8 mouse cellular contexts compared by ENCODE assay signal in the genomic region with DNA sequence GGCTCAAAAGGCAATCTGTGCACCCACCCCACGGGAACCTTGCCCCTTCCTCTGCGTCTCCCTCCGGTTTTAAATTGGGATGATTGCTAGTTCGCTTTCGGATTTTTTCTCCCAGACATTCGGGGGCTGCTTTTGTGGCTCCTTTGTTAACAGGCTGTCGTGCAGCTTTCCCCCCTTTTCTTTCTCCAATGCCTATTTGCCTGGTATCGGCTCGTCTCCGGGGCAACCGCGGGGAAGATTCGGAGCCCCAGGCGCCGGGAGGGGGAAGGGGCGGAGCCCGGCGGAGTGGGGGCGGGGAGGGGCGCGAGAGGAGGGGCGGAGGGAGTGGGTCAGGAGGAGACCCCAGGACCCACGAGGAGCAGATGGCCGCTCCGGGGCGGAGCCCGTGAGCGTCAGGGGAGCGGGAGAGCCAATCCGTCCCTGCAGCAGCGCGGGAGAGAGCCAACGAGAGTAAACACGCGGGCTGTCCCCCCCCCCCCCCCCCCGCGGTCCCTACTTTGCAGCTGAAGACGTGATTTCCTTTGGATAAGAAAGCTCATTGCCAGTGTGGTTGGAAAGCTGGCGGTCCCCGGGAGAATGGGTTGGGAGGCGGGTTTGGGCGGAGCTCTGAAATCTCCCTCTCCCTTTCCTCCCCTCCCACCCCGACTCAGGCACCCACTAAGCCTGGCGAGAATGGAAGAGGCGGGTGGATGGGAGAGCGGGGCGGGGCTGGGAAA. TPM values are rescaled to one million over a fixed set of nuclear protein-coding genes. Genes with fewer than 3 reads are reported as not detected.
DNase-seq lines count a peak whose midpoint lies in the region; ATAC-seq and TF ChIP-seq lines count a peak whose summit lies in the region.

No protein-coding gene starts in this region.

- 0 out of 2 replicates have a peak, but pooled peaks have one; percentile 30 for TF ChIP-seq EP300 in lung, postnatal 0 days (IDR thresholded peaks at IDR 0.05)

- H3K4me3 ChIP-seq in hindbrain, embryonic 12.5 days = peak overlapping the region; percentile 99
- peak overlapping the region; percentile 76 for H3K4me3 ChIP-seq in lung, postnatal 0 days (ENCODE audit: low read depth, low read length)

- H3K27me3 ChIP-seq in hindbrain, embryonic 12.5 days = no peaks in the 10 kb centered on the region
- H3K27me3 ChIP-seq in lung, postnatal 0 days (replicated peaks; ENCODE audit: insufficient read depth, low read length) = no peaks in the 10 kb centered on the region

- no peaks in the 10 kb centered on the region for H3K4me1 ChIP-seq in hindbrain, embryonic 12.5 days
- H3K4me1 ChIP-seq in lung, postnatal 0 days (ENCODE audit: insufficient read depth, low read depth, low read length) = no peaks in the 10 kb centered on the region

- peak overlapping the region; percentile 100 for H3K9ac ChIP-seq in hindbrain, embryonic 12.5 days
- H3K9ac ChIP-seq in lung, postnatal 0 days (replicated peaks; ENCODE audit: low read depth) = peak overlapping the region; percentile 50

- ATAC-seq in hindbrain, embryonic 12.5 days (ENCODE audit: low FRiP score) = peak; percentile 94
- peak; percentile 79 for ATAC-seq in lung, postnatal 0 days

- H3K36me3 ChIP-seq in hindbrain, embryonic 12.5 days = peaks cover 8% of the 10 kb centered on the region
- no peaks in the 10 kb centered on the region for H3K36me3 ChIP-seq in lung, postnatal 0 days (ENCODE audit: insufficient read depth, low read length)

- H3K9me3 ChIP-seq in hindbrain, embryonic 12.5 days (replicated peaks) = no peaks in the 10 kb centered on the region
- H3K9me3 ChIP-seq in lung, postnatal 0 days (ENCODE audit: low read length) = no peaks in the 10 kb centered on the region

- H3K4me2 ChIP-seq in hindbrain, embryonic 12.5 days (replicated peaks) = peak overlapping the region; percentile 67
- peak overlapping the region; percentile 83 for H3K4me2 ChIP-seq in lung, postnatal 0 days (replicated peaks; ENCODE audit: low read depth, low read length)

- peak overlapping the region; percentile 100 for H3K27ac ChIP-seq in hindbrain, embryonic 12.5 days
- peak overlapping the region; percentile 89 for H3K27ac ChIP-seq in lung, postnatal 0 days (ENCODE audit: low read length)

- 0% methylated on average over 40 of the region's 47 CpGs for WGBS in hindbrain, embryonic 12.5 days
- 1% methylated on average over 32 of the region's 47 CpGs for WGBS in lung, postnatal 0 days

- DNase-seq in NIH3T3 (ENCODE audit: low read depth) = peak; percentile 97
- peak; percentile 78 for DNase-seq in cerebellum, adult 9-10 months
- DNase-seq in frontal cortex, postnatal 10 days (ENCODE audit: low spot score in 2 of 2) = peak; percentile 90 to 92
- peak; percentile 87 to 91 for DNase-seq in layer of hippocampus, postnatal 14 days (ENCODE audit: low spot score in 2 of 2)
- peak; percentile 97 for DNase-seq in lung, postnatal 0 days (ENCODE audit: low spot score)
- peak; percentile 90 for DNase-seq in ovary, postnatal 36 days (ENCODE audit: low spot score)
- peak; percentile 81 for DNase-seq in thymus, postnatal 25 days

- TF ChIP-seq CTCF in lung, postnatal 0 days (IDR thresholded peaks at IDR 0.05) = no peak

RNA-seq across cellular contexts. Expression of a gene that starts 2.2 kb away (rescaled TPM):
- polyA plus RNA-seq in hindbrain, embryonic 12.5 days (2016; fragmentation: Nextera tagmentation; extraction: Ambion mirVana) = 338 and 368 TPM in 2 replicates
- total RNA-seq in layer of hippocampus, postnatal 14 days (2021) = 100 to 1,000 TPM; 208 to 214 TPM
- 106 and 110 TPM in 2 replicates for polyA plus RNA-seq in lung, postnatal 0 days (2015; fragmentation: Nextera tagmentation; extraction: Ambion mirVana)

Comparison
In these comparisons a context has a peak if more than half of its experiments do, and no peak if none do; other contexts are left out.
1. Peak in every context shown above with its lines: DNase-seq, ATAC-seq, H3K4me3 ChIP-seq and H3K27ac ChIP-seq.